Comparison of ENCODE assay signal across 7 mouse cellular contexts in genomic region chr3:133623201-133623744, GRCm38 (mm10).
A peak's percentile ranks its signal among the peaks of the same experiment; 100 is the strongest.
DNase-seq lines count a peak whose midpoint lies in the region; ATAC-seq and TF ChIP-seq lines count a peak whose summit lies in the region.

No protein-coding gene starts in this region.

- no peak overlapping the region for H3K27ac ChIP-seq in lung, embryonic 16.5 days (ENCODE audit: low read length)
- 0 out of 4 replicates have a peak overlapping the region, but pooled peaks of 1 of the 2 experiments have one; percentile 12 for H3K27ac ChIP-seq in heart, embryonic 14.5 days (replicated peaks in 1 of 2; ENCODE audit: control insufficient read depth in 1 of 2, insufficient read depth in 1 of 2, low read depth in 2 of 2, low read length in 2 of 2)

- DNase-seq in lung, adult 2 months: no peak
- DNase-seq in adrenal gland, adult 8-10 months: peak; percentile 76
- no peak for DNase-seq in spleen, postnatal 4 days (ENCODE audit: low spot score in 2 of 2)
- no peak for DNase-seq in urinary bladder, postnatal 4 days (ENCODE audit: low spot score in 2 of 2)

- 50% methylated on average over 9 of the region's 9 CpGs for WGBS in lung, embryonic 16.5 days
- WGBS in lung, adult 2 months: 34% methylated on average over 9 of the region's 9 CpGs
- WGBS in heart, embryonic 14.5 days: 26% methylated on average over 9 of the region's 9 CpGs

- no peak overlapping the region for H3K4me2 ChIP-seq in lung, embryonic 16.5 days (ENCODE audit: low read depth, low read length)
- peak overlapping the region; percentile 8; the same call in 1 of the 2 replicates for H3K4me2 ChIP-seq in heart, embryonic 14.5 days (ENCODE audit: low read length)

- no peak for TF ChIP-seq CTCF in lung, adult 2 months (IDR thresholded peaks at IDR 0.05; ENCODE audit: insufficient read depth, low read length)

- H3K9ac ChIP-seq in lung, embryonic 16.5 days (ENCODE audit: low read length): no peak overlapping the region
- H3K9ac ChIP-seq in heart, embryonic 14.5 days (ENCODE audit: low read length): no peak overlapping the region

- peak; percentile 66 for ATAC-seq in lung, embryonic 16.5 days (ENCODE audit: low read depth)
- ATAC-seq in heart, embryonic 14.5 days (ENCODE audit: insufficient number of reproducible peaks, insufficient read depth, low FRiP score, low read depth): peak; percentile 43
- peak; percentile 54 for ATAC-seq in megakaryocyte progenitor cell, adult 5-6 weeks (replicated peaks; ENCODE audit: poor library complexity)

- no peaks in the 10 kb centered on the region for H3K36me3 ChIP-seq in lung, embryonic 16.5 days (ENCODE audit: control insufficient read depth, insufficient read depth, low read length)
- no peaks in the 10 kb centered on the region for H3K36me3 ChIP-seq in heart, embryonic 14.5 days (ENCODE audit: control insufficient read depth, insufficient read depth, low read length)

- H3K4me3 ChIP-seq in lung, embryonic 16.5 days (ENCODE audit: low read length): no peak overlapping the region
- no peak overlapping the region for H3K4me3 ChIP-seq in lung, adult 2 months (replicated peaks; ENCODE audit: extremely low read depth, low read depth, low read length)
- no peak overlapping the region for H3K4me3 ChIP-seq in heart, embryonic 14.5 days (ENCODE audit: control insufficient read depth in 1 of 2, insufficient read depth in 1 of 2, low read depth in 1 of 2, low read length in 2 of 2)

- H3K9me3 ChIP-seq in lung, embryonic 16.5 days (ENCODE audit: control insufficient read depth, low read length): no peaks in the 10 kb centered on the region
- H3K9me3 ChIP-seq in heart, embryonic 14.5 days (ENCODE audit: control insufficient read depth, low read length): no peaks in the 10 kb centered on the region

- no peaks in the 10 kb centered on the region for H3K27me3 ChIP-seq in lung, embryonic 16.5 days (ENCODE audit: control insufficient read depth, insufficient read depth, low read depth, low read length)
- no peaks in the 10 kb centered on the region for H3K27me3 ChIP-seq in heart, embryonic 14.5 days (ENCODE audit: control insufficient read depth, insufficient read depth, low read length)

- H3K4me1 ChIP-seq in lung, embryonic 16.5 days (replicated peaks; ENCODE audit: control insufficient read depth, insufficient read depth, low read length): no peaks in the 10 kb centered on the region
- H3K4me1 ChIP-seq in lung, adult 2 months (ENCODE audit: control insufficient read depth, insufficient read depth, low read length): no peaks in the 10 kb centered on the region
- H3K4me1 ChIP-seq in heart, embryonic 14.5 days (ENCODE audit: control insufficient read depth in 2 of 2, insufficient read depth in 2 of 2, low read length in 2 of 2): peaks cover 2 to 11% of the 10 kb centered on the region in 2 experiments; a peak in 3 of 4 replicates

- no peak for TF ChIP-seq POLR2A in lung, adult 2 months (IDR thresholded peaks at IDR 0.05; ENCODE audit: borderline replicate concordance, extremely low read depth, low read depth, low read length)
